Mouse (Mus musculus) adrenal gland, postnatal 10 days (tissue): ENCODE data around the gene Trpm3. TPM values are rescaled to one million over a fixed set of nuclear protein-coding genes. Genes with fewer than 3 reads are reported as not detected.

ENCODE experiments used
- DNase-seq: peaks from one replicate; pipeline ENCODE4 v3.0.0; 2021; ENCODE audit warnings: mixed read lengths
- total RNA-seq, 2 experiments: library from RNA; stranded (reverse); gene quantifications; 2 replicates each; pipeline ENCODE4 v1.2.3; 2021

Gene Trpm3
- total RNA-seq, 2 experiments from 2014 or later, result 1.4 to 1.8 TPM

GRCm38 (mm10) chr19:22922871-22923670 lies 784.2 kb downstream of the Trpm3 start:
- DNase-seq, result no peak

- DNase-seq, result no peak
Measured at GRCm38 (mm10) chr19:22925284-22925683, 786.4 kb downstream of the Trpm3 start.

GRCm38 (mm10) chr19:22926753-22927152 lies 787.9 kb downstream of the Trpm3 start:
- peak; percentile 53 for DNase-seq

GRCm38 (mm10) chr19:22928366-22928765 lies 789.5 kb downstream of the Trpm3 start:
- no peak for DNase-seq

- no peak for DNase-seq
Measured at GRCm38 (mm10) chr19:22929768-22930167, 790.9 kb downstream of the Trpm3 start.

- peak; percentile 85 for DNase-seq
Measured at GRCm38 (mm10) chr19:22930368-22930834, 791.6 kb downstream of the Trpm3 start.

GRCm38 (mm10) chr19:22931006-22931405 lies 792.2 kb downstream of the Trpm3 start:
- no peak for DNase-seq

GRCm38 (mm10) chr19:22935067-22935466 lies 796.2 kb downstream of the Trpm3 start:
- DNase-seq, result no peak

- no peak for DNase-seq
Measured at GRCm38 (mm10) chr19:22938848-22939724, 800.2 kb downstream of the Trpm3 start.

- no peak for DNase-seq
Measured at GRCm38 (mm10) chr19:22939836-22940235, 801.0 kb downstream of the Trpm3 start.

- peak; percentile 78 for DNase-seq
Measured at GRCm38 (mm10) chr19:22940487-22940886, 801.6 kb downstream of the Trpm3 start.

- no peak for DNase-seq
Measured at GRCm38 (mm10) chr19:22940956-22941355, 802.1 kb downstream of the Trpm3 start.

GRCm38 (mm10) chr19:22952480-22952879 lies 813.6 kb downstream of the Trpm3 start:
- DNase-seq, result no peak

- DNase-seq, result no peak
Measured at GRCm38 (mm10) chr19:22953191-22953590, 814.3 kb downstream of the Trpm3 start.

- no peak for DNase-seq
Measured at GRCm38 (mm10) chr19:22958414-22958813, 819.6 kb downstream of the Trpm3 start.

- DNase-seq, result no peak
Measured at GRCm38 (mm10) chr19:22960450-22961265, 821.8 kb downstream of the Trpm3 start.

GRCm38 (mm10) chr19:22962001-22962708 lies 823.3 kb downstream of the Trpm3 start:
- DNase-seq, result no peak

- DNase-seq, result no peak
Measured at GRCm38 (mm10) chr19:22962731-22963130, 823.9 kb downstream of the Trpm3 start.

GRCm38 (mm10) chr19:22963726-22964398 lies 825.0 kb downstream of the Trpm3 start:
- no peak for DNase-seq

- no peak for DNase-seq
Measured at GRCm38 (mm10) chr19:22965470-22965869, 826.6 kb downstream of the Trpm3 start.

- DNase-seq, result no peak
Measured at GRCm38 (mm10) chr19:22973294-22973693, 834.4 kb downstream of the Trpm3 start.
